Mouse (Mus musculus): ENCODE measurements around the gene Plxna2. TPM values are rescaled to one million over a fixed set of nuclear protein-coding genes. Genes with fewer than 3 reads are reported as not detected.

The Plxna2 gene
- polyA plus RNA-seq, 1 experiment, result not detected

DNA sequence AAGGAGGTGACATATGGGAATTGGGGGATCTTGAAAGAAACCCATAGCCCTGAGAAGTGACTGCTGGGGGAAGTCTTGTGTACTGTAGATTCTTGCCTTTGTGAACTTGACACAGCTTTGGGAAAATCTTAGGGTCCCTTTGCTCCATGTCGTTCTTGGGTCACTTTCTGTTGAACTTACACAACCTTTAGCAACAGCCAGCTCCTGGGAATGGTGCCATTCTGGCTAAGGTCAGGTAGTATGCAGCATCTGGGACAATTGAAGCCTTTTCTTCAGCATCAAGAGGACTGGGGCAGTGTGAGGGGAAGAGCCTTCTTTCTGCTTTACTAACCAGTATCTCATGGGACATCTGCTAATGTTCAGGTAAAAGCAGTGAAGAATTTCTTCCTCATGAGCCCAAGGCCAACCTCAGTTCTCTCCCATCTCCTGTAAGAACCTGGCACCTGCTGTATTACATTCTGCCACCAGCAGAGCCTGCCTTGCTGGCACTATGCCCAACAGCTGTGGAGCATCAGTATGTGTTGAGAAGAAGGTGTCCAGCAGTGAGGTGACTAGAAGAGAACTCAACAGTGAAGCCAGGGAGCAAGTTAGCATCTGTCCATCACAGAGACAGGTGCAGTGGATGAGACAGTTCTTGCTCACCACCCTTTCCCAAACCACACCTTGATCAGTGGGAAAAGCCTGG, 86.3 kb downstream of the Plxna2 start:
- no peak overlapping the region for H3K4me3 ChIP-seq (ENCODE audit: insufficient read depth, low read depth, low read length)
- no peak overlapping the region for H3K27ac ChIP-seq (ENCODE audit: insufficient read depth, low read depth, low read length)
- peaks cover 7% of the 10 kb centered on the region for H3K4me1 ChIP-seq (ENCODE audit: control insufficient read depth, insufficient read depth, low read length)
- 81% methylated on average over 1 of the region's 1 CpGs for WGBS
- TF ChIP-seq CTCF (IDR thresholded peaks at IDR 0.05; ENCODE audit: insufficient read depth, low read depth, low read length), result no peak
- no peak for TF ChIP-seq POLR2A (IDR thresholded peaks at IDR 0.05; ENCODE audit: insufficient read depth, low read depth, low read length)

DNA sequence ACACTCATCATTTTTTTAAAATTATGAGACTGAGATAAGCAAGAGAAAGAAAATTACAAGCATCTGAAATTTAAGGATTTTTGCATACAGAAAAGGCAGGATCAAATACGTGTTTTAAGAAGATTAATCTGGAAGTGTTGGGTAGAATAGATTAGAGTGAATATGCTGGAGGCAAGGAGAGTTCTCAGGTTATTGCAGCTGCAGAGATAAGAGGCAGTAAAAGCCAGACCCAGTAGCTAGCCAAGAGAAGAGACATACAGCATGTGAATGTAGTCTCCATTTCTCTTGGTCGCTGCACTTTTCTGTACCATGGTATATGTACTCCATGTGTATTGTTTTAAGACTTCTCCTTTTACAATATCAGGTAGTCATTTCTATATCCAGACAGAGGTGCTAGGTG, 88.5 kb downstream of the Plxna2 start:
- H3K27ac ChIP-seq (ENCODE audit: insufficient read depth, low read depth, low read length), result no peak overlapping the region
- 76% methylated on average over 2 of the region's 2 CpGs for WGBS
- peaks cover 5% of the 10 kb centered on the region; the same call in 1 of the 2 replicates for H3K4me1 ChIP-seq (ENCODE audit: control insufficient read depth, insufficient read depth, low read length)
- TF ChIP-seq POLR2A (IDR thresholded peaks at IDR 0.05; ENCODE audit: insufficient read depth, low read depth, low read length) (no peak), CTCF (IDR thresholded peaks at IDR 0.05; ENCODE audit: insufficient read depth, low read depth, low read length) (no peak)
- no peak overlapping the region for H3K4me3 ChIP-seq (ENCODE audit: insufficient read depth, low read depth, low read length)

GRCm38 (mm10) chr1:194712373-194712772, 94.4 kb downstream of the Plxna2 start:
- Histone ChIP-seq H3K4me3 (ENCODE audit: insufficient read depth, low read depth, low read length) (no peak overlapping the region), H3K27ac (ENCODE audit: insufficient read depth, low read depth, low read length) (no peak overlapping the region), H3K4me1 (ENCODE audit: control insufficient read depth, insufficient read depth, low read length) (peaks cover 2% of the 10 kb centered on the region; the same call in 1 of the 2 replicates)
- TF ChIP-seq CTCF (IDR thresholded peaks at IDR 0.05; ENCODE audit: insufficient read depth, low read depth, low read length) (no peak), POLR2A (IDR thresholded peaks at IDR 0.05; ENCODE audit: insufficient read depth, low read depth, low read length) (no peak)
- 85% methylated on average over 2 of the region's 2 CpGs for WGBS

DNA sequence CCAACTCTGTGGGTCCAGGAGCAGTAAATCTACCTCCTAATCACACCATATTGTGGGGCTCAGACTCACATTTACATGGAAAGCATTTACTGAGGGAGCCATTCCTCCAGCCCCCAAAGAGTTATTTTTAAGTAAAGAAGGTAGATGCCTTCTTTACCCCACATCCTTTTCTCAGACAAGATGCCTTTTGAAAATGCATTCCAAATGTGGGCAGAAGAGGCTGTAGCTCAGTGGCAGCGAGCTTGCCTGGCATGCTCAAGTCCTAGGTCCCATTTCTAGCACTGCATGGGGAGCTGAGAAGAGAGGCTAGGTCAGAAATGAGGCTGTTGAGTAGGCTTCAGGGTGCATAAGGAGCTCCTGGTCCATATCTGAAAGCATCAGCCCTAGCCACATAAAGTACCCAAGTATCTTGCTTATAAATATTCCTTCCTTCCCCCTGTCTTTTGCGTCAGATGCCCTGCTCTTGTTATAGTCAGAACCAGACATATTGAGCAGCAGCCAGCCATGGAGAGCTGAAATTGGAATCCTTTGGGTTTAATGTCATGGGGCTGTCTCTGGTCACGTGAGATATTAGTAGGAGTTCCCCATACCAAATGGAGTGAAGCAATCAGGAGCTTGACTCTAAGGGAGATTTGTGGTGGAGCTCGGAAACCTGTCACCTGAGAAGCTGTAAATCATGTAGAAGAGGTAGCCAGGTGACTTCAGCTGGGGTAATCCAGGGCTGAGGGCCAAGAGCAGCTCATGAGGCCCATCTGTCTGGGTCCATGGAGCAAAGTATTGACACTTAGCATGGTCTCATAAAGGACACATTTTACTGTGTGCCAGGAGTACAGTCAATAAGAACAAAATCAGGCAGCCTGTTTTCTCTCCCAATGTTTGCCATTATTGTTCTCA, 96.4 kb downstream of the Plxna2 start:
- WGBS, result 92% methylated on average over 4 of the region's 4 CpGs

GRCm38 (mm10) chr1:194717451-194717874, 99.4 kb downstream of the Plxna2 start:
- no peaks in the 10 kb centered on the region for H3K4me1 ChIP-seq (ENCODE audit: control insufficient read depth, insufficient read depth, low read length)
- 66% methylated on average over 1 of the region's 1 CpGs for WGBS
- H3K4me3 ChIP-seq (ENCODE audit: insufficient read depth, low read depth, low read length), result no peak overlapping the region
- no peak overlapping the region for H3K27ac ChIP-seq (ENCODE audit: insufficient read depth, low read depth, low read length)
- no peak for TF ChIP-seq CTCF (IDR thresholded peaks at IDR 0.05; ENCODE audit: insufficient read depth, low read depth, low read length)
- TF ChIP-seq POLR2A (IDR thresholded peaks at IDR 0.05; ENCODE audit: insufficient read depth, low read depth, low read length), result no peak

More for the DNA sequence above, 96.4 kb downstream of the Plxna2 start:
- Histone ChIP-seq H3K4me1 (ENCODE audit: control insufficient read depth, insufficient read depth, low read length) (no peaks in the 10 kb centered on the region), H3K4me3 (ENCODE audit: insufficient read depth, low read depth, low read length) (no peak overlapping the region), H3K27ac (ENCODE audit: insufficient read depth, low read depth, low read length) (no peak overlapping the region)
- TF ChIP-seq CTCF (IDR thresholded peaks at IDR 0.05; ENCODE audit: insufficient read depth, low read depth, low read length) (no peak), POLR2A (IDR thresholded peaks at IDR 0.05; ENCODE audit: insufficient read depth, low read depth, low read length) (no peak)

GRCm38 (mm10) chr1:194720406-194720805, 102.4 kb downstream of the Plxna2 start:
- no peak for TF ChIP-seq POLR2A (IDR thresholded peaks at IDR 0.05; ENCODE audit: insufficient read depth, low read depth, low read length)
- no peak for TF ChIP-seq CTCF (IDR thresholded peaks at IDR 0.05; ENCODE audit: insufficient read depth, low read depth, low read length)

DNA sequence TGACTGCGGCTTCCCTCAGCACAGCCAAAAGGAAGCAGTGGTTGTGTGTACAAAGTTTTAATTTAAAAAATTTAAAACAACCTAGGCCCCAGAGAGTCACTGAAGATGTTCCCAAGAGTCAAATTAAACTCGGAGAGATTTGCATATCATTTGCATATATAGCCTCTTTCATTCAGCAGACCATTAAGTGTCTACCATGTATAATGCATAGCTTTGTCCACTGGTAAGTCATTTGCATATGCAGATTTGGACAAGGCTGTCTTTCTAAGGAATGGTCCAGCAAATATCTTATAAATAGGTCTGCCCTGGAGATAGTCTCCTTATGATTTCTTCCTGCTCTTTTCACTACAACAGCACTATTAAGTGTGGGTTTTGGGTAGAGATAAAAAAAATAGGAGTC, 103.2 kb downstream of the Plxna2 start:
- Histone ChIP-seq H3K4me1 (ENCODE audit: control insufficient read depth, insufficient read depth, low read length) (no peaks in the 10 kb centered on the region), H3K4me3 (ENCODE audit: insufficient read depth, low read depth, low read length) (no peak overlapping the region), H3K27ac (ENCODE audit: insufficient read depth, low read depth, low read length) (no peak overlapping the region)
- 83% methylated on average over 2 of the region's 2 CpGs for WGBS
- TF ChIP-seq POLR2A (IDR thresholded peaks at IDR 0.05; ENCODE audit: insufficient read depth, low read depth, low read length) (no peak), CTCF (IDR thresholded peaks at IDR 0.05; ENCODE audit: insufficient read depth, low read depth, low read length) (no peak)

More at GRCm38 (mm10) chr1:194720406-194720805, 102.4 kb downstream of the Plxna2 start:
- no peaks in the 10 kb centered on the region for H3K4me1 ChIP-seq (ENCODE audit: control insufficient read depth, insufficient read depth, low read length)
- WGBS, result 80% methylated on average over 4 of the region's 4 CpGs
- H3K4me3 ChIP-seq (ENCODE audit: insufficient read depth, low read depth, low read length), result no peak overlapping the region
- H3K27ac ChIP-seq (ENCODE audit: insufficient read depth, low read depth, low read length), result no peak overlapping the region

GRCm38 (mm10) chr1:194722329-194722728, 104.3 kb downstream of the Plxna2 start:
- H3K4me1 ChIP-seq (ENCODE audit: control insufficient read depth, insufficient read depth, low read length), result no peaks in the 10 kb centered on the region
- no peak overlapping the region for H3K4me3 ChIP-seq (ENCODE audit: insufficient read depth, low read depth, low read length)
- WGBS, result 31% methylated on average over 2 of the region's 2 CpGs
- no peak for TF ChIP-seq POLR2A (IDR thresholded peaks at IDR 0.05; ENCODE audit: insufficient read depth, low read depth, low read length)
- TF ChIP-seq CTCF (IDR thresholded peaks at IDR 0.05; ENCODE audit: insufficient read depth, low read depth, low read length), result no peak
- H3K27ac ChIP-seq (ENCODE audit: insufficient read depth, low read depth, low read length), result no peak overlapping the region

- 90% methylated on average over 2 of the region's 2 CpGs for WGBS
- no peak overlapping the region for H3K4me3 ChIP-seq (ENCODE audit: insufficient read depth, low read depth, low read length)
- H3K4me1 ChIP-seq (ENCODE audit: control insufficient read depth, insufficient read depth, low read length), result peaks cover 2% of the 10 kb centered on the region
- no peak overlapping the region for H3K27ac ChIP-seq (ENCODE audit: insufficient read depth, low read depth, low read length)
- TF ChIP-seq CTCF (IDR thresholded peaks at IDR 0.05; ENCODE audit: insufficient read depth, low read depth, low read length) (no peak), POLR2A (IDR thresholded peaks at IDR 0.05; ENCODE audit: insufficient read depth, low read depth, low read length) (no peak)
Observed at GRCm38 (mm10) chr1:194734836-194735235, 116.8 kb downstream of the Plxna2 start.

Data from olfactory bulb, adult 2 months (tissue).